Mouse (Mus musculus): Measurements from ENCODE around the gene Pip5k1b. TPM values are rescaled to one million over a fixed set of nuclear protein-coding genes. Genes with fewer than 3 reads are reported as not detected.

Gene Pip5k1b
- total RNA-seq, 1 experiment from 2014 or later = 13.7 TPM

DNA sequence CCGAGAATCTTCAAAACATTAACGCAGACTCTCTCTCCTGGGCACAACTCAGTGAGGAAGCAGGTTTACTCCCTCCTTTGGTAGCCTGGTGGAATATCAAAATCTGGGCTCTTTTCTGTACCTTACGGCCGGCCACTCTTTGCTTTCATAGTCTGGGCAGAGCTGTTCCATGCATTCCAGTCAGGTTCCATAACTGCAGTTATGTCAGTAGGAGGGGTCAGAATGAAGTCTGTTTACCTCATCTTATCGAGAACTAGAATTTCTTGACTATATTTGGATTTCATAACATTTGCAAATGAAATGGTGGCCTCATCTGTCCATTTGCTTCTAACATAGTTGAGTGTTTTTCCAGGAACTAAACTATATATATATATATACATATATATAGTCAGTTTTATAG lies 55.2 kb downstream of the Pip5k1b start:
- no peak for ATAC-seq (replicated peaks in 1 of 2; ENCODE audit: insufficient read depth in 1 of 2, low FRiP score in 2 of 2, low TSS enrichment in 1 of 2, low read depth in 1 of 2, poor library complexity in 2 of 2, severe bottlenecking in 2 of 2)

DNA sequence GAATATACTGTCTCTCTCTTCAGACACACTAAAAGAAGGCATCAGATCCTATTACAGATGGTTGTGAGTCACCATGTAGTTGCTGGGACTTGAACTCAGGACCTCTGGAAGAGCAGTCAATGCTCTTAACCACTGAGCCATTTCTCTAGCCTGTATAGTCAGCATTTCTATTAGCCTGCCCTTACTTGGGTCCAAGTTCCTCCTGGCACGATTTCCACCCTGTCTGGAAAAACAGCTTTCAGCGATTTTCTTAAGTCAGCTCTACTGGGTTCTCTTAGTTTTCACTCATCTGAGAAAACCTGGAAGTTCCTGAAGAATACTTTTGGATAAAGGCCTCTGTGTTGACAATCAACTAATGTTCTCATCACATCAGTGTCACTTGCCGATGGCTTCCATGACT lies 56.4 kb downstream of the Pip5k1b start:
- ATAC-seq (replicated peaks in 1 of 2; ENCODE audit: insufficient read depth in 1 of 2, low FRiP score in 2 of 2, low TSS enrichment in 1 of 2, low read depth in 1 of 2, poor library complexity in 2 of 2, severe bottlenecking in 2 of 2) = no peak

DNA sequence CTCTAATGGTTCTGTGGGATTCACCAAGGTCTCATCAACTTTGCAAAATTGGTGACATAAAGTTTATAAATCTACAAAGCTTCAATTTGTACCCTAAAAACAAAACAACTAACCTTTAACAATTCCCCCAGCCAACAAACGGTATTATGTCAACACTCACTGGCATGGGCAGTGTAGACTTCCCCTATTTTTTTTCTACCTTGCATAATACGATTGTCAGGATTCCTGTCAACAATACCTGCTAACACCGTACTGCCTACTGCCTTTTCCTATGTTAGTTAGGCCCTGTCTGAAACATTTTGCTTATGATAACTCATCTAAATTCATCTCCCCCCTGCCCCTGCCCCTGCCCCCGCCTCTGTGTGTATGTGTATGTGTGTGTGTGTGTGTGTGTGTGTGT lies 61.8 kb downstream of the Pip5k1b start:
- peak; percentile 71 to 72; a peak in 2 of 4 replicates for ATAC-seq (replicated peaks in 1 of 2; ENCODE audit: insufficient read depth in 1 of 2, low FRiP score in 2 of 2, low TSS enrichment in 1 of 2, low read depth in 1 of 2, poor library complexity in 2 of 2, severe bottlenecking in 2 of 2)

DNA sequence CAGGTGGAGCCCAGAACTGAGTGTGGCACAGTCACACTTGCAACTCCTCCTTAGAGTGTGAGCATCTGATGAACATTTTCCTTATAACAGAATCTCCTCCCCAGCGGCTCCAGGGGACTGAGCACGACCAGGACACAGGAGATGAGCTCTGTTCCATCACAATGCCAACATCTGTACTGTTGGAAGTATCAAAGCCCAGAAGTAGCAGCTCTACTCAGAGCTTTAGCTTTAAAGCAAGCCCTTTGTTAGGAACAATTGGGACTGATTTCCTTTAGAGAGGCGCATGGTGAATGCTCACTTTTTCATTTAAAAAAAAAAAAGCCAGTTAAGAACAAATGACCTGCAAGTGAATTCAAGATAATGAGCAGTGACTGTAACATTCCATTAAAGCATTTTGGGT lies 63.8 kb downstream of the Pip5k1b start:
- ATAC-seq (replicated peaks in 1 of 2; ENCODE audit: insufficient read depth in 1 of 2, low FRiP score in 2 of 2, low TSS enrichment in 1 of 2, low read depth in 1 of 2, poor library complexity in 2 of 2, severe bottlenecking in 2 of 2) = no peak

DNA sequence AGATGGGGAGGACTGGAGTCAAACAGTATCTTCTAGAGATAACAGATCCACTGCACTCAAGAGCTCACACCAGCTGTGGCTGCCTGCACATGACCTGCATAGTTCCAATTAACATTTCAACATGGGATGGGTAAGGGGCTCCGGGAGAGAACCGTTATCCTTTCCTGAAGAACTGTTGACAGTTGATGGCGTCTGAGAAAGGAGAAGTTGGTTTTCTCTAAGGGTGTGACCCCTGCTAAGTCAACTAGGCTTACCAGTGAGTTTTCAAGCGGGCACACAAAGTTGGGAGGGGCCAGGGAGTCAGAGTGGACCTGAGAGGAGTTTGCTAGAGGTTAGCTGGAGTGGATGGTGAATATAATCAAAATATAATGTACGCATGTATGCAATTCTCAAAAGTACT lies 65.4 kb downstream of the Pip5k1b start:
- ATAC-seq (replicated peaks in 1 of 2; ENCODE audit: insufficient read depth in 1 of 2, low FRiP score in 2 of 2, low TSS enrichment in 1 of 2, low read depth in 1 of 2, poor library complexity in 2 of 2, severe bottlenecking in 2 of 2) = no peak

DNA sequence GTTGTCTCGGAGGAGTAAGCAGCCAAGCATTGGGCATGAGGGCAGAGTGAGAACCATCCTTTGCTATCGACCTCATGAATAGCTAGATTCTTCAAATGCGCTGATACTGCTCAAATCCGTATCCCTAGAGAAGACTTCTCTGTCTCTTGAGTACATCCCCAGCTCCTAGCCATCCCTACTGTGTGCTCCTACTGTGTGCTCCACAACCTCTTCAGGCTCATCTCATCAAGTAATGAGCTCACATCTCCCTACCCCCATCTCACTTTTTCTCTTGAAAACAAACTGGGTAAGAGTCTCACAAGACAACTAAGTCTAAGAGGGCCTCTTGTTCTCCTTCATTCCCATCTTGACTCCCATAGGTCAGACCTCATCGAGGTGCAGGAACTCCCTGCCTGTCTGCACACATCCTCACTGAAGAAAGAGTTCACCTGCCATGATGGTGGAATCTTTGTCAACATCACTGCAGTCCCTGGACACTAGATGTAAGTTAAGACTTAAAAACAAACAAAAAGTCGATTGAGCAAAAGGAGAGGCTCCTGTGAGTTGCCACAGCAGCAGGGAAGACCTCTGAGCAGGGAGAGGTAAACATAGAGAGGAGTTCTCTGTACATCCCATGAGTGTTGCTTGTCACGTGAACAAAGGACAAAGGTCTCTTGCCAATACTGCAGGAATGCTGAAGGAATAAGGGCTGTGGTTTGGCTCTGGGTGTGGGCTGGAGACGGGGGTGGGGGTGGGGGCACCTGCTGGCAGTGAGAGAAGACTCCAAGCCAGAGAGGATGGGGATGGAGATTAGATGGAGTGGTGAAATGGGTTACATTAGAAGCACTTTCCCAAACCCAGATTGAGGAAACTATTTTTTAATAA lies 69.0 kb downstream of the Pip5k1b start:
- no peak for ATAC-seq (replicated peaks in 1 of 2; ENCODE audit: insufficient read depth in 1 of 2, low FRiP score in 2 of 2, low TSS enrichment in 1 of 2, low read depth in 1 of 2, poor library complexity in 2 of 2, severe bottlenecking in 2 of 2)

DNA sequence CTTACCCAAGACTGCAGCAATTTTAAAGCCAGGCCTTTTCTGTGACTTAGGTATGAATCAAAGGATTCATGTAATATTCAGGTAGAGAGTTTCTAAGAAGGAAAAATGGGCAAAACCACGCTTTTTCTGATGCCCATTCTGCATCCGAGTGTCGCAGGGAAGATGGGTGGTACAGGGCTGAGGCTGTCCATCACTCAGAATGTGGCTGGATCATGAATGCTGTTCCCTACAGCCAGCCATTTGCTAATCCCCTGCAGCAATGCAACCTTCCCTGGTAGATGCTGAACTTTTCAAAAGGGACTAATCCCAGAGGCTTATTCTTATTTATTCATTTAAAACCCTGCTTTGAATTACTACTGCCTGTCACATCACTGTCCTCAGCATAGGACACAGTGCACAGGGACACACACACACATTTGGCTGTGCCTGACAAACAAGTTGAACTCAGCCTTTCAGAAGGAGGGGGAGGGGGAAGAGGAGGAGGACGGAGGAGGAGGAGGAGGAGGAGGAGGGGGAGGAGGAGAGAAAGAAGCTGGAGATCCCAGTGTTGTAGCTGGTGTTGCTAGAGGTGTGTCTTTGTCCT lies 71.0 kb downstream of the Pip5k1b start:
- no peak for ATAC-seq (replicated peaks in 1 of 2; ENCODE audit: insufficient read depth in 1 of 2, low FRiP score in 2 of 2, low TSS enrichment in 1 of 2, low read depth in 1 of 2, poor library complexity in 2 of 2, severe bottlenecking in 2 of 2)

DNA sequence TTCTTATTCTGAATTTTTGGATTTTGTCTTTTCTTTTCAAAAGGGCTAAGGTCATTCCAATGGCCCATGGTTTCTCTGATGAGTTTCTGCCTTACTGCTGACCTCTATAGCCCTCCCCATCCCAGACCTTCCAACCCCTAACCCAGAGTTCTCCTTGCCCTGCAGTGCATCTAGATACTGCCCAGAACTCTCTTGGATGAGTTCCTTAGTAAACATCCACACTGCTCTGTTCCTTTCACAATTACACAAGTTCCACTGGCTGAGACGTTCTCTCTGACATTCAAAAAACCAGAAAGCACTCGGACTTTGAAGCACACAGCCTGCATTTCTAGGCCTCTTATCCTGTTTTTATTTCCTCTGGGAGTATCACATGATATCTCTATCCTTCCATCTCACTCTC lies 74.8 kb downstream of the Pip5k1b start:
- ATAC-seq (replicated peaks in 1 of 2; ENCODE audit: insufficient read depth in 1 of 2, low FRiP score in 2 of 2, low TSS enrichment in 1 of 2, low read depth in 1 of 2, poor library complexity in 2 of 2, severe bottlenecking in 2 of 2) = no peak

DNA sequence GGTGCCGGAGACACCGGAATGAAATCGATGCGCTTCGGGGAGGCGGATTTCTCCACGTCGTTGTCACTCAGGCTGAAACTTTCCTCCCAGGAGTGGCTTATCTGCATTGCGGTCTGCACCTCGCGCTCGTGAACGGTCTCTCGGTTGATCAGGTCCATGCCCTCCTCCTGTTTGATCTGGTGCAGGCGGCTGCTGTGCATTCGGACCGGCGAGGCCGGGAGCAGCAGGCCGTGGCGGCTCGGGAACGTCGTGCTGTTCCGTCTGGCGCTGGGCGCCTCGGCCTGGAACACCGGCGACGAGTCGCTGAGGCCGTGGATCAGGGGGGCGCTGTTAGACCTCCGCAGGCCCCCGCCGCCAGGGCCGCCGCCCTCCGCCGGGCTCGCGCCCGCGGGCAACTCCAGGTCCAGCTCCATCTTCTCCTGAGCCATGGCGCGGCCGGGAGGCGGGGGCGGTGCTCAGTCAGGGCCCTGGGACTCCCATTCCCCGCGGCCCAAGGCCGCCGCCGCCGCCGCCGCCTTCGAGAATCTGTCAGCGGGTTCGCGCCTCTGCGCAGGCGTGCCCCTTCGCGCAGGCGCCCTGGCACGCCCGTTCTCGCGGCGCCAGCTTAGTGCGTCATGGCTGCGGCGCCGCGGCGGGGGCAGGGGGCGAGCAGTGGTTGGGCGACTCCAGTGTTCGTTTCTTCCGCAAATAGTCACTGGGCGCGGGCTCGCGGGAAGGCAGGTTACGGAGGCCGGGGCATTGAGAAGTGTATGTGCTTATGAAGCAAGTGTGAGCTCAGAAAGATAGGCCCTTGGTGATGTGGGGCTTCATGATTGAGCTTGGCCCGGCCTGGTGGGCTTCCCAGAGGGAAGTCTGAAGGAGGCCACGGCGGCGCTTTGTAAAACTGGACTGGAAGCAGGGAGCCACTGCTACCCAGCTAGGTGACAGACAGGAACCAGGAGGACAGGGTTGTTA lies 78.5 kb downstream of the Pip5k1b start, which contains the start of gene Fam122a:
Gene Fam122a (minus strand): TSS at position 428 of the 954 bp plus-strand sequence.
- ATAC-seq (replicated peaks in 1 of 2; ENCODE audit: insufficient read depth in 1 of 2, low FRiP score in 2 of 2, low TSS enrichment in 1 of 2, low read depth in 1 of 2, poor library complexity in 2 of 2, severe bottlenecking in 2 of 2) = peak; percentile 94 to 95

DNA sequence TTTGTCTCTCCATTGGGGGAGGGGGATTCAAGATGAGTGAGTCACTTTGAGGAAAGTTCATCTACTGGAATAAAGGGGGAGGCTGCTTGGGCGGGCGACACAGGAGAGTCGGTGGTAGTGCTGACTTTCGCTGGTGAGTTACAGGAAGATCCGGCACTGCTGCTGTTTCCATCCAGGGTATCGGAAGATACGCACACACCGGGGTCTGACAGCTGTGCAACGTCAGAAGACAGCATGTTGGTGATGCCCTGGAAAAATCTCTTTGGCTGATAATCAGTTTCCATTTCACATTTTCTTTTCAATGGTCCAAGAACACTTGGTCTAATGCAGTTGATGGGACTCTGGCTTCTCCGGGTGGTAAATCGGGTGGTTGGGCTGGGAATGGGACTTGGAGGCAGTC lies 79.2 kb downstream of the Pip5k1b start:
- ATAC-seq (replicated peaks in 1 of 2; ENCODE audit: insufficient read depth in 1 of 2, low FRiP score in 2 of 2, low TSS enrichment in 1 of 2, low read depth in 1 of 2, poor library complexity in 2 of 2, severe bottlenecking in 2 of 2) = peak; percentile 33 to 49; a peak in 2 of 4 replicates

DNA sequence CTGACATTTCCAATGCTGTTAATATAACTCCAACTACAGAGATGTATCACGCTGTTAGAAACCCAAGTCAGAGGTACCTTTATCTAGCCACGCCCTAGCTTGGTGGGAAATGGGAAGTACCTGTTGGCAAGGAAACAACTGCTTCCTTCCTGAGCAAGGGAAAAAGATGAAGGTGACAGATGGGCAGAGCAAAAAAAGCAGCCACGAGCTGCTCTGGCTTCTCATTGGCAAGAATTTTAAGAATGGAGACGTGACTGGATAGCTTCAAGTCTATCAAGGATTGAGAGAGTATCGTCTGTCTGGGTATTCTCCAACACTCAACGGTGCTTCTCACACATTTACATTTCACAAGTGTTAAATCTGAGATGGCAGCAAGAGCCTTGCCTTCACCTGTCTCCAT lies 80.4 kb downstream of the Pip5k1b start:
- no peak for ATAC-seq (replicated peaks in 1 of 2; ENCODE audit: insufficient read depth in 1 of 2, low FRiP score in 2 of 2, low TSS enrichment in 1 of 2, low read depth in 1 of 2, poor library complexity in 2 of 2, severe bottlenecking in 2 of 2)

DNA sequence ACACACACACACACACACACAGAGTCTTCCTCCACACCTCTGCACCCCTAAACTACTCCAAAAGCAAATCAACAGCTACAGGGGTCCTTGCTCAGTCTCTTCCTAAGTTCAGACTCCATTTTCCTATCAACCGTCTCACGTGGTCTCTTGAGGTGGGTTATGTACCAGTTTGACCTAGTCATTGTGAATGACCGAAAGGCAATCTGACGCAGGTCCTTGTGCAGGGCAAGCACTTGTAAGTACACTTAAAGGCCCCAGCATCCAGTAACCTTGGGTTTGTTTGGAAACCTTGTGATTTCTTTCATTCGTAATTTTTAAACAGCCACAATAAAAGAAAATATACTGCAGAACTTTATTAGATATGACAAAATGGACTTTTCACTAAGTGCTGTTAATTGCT lies 83.2 kb downstream of the Pip5k1b start:
- ATAC-seq (replicated peaks in 1 of 2; ENCODE audit: insufficient read depth in 1 of 2, low FRiP score in 2 of 2, low TSS enrichment in 1 of 2, low read depth in 1 of 2, poor library complexity in 2 of 2, severe bottlenecking in 2 of 2) = no peak

DNA sequence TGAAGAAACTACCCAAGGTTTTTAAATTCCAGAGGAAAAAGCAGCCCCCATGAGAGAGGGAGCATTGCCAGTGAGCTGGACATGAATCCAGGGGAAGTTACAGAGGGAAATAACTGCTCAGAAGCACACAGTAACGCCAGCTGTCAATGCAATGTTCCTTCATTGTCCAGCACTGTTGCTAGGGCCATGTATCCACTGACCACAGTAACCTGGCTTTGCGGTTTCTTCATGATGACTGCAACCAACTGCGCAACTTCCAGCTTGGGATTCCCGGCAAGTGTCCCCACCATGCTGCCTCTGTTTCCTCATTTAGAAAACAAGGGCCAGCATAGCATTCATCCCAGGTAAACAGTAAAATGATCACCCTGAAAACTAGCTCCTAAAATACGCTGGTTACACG lies 84.1 kb downstream of the Pip5k1b start:
- ATAC-seq (replicated peaks in 1 of 2; ENCODE audit: insufficient read depth in 1 of 2, low FRiP score in 2 of 2, low TSS enrichment in 1 of 2, low read depth in 1 of 2, poor library complexity in 2 of 2, severe bottlenecking in 2 of 2) = peak; percentile 32; a peak in 2 of 4 replicates

DNA sequence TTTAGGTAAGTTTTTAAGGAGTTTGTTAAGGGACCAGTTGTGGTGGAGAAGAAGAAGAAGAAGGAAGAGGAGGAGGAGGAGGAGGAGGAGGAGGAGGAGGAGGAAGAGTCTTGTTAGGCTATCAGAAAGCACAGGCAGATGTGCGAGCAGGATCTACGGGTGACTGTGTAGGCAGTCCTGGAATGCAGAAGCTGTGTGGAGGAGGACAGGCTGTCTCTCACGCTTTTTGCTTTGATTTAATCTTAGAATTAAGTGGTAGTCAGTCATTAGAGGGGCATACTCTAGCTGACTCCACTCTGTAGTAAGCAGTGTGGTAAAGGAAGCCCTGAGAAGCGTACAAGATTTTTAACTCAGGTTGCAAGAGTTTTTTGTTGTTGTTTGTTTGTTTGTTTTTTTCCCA lies 86.5 kb downstream of the Pip5k1b start:
- no peak for ATAC-seq (replicated peaks in 1 of 2; ENCODE audit: insufficient read depth in 1 of 2, low FRiP score in 2 of 2, low TSS enrichment in 1 of 2, low read depth in 1 of 2, poor library complexity in 2 of 2, severe bottlenecking in 2 of 2)

DNA sequence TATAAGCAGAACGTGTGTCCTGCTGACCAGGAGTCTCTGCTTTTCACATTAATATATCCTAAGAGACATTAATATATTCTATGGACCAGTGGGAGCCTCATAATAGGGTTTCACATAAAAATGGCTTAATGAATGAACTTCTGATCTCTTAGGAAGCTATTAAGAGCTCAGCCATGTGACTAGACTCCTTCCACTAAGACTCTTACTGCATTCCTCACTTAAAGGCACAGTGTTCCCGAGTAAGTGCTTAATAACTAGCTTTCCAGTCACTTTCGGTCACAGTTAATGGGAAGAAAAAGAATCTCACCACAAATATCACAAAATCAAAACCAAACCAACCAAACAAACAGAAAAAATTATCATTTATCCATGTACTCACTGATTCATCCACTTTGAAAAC lies 87.1 kb downstream of the Pip5k1b start:
- no peak for ATAC-seq (replicated peaks in 1 of 2; ENCODE audit: insufficient read depth in 1 of 2, low FRiP score in 2 of 2, low TSS enrichment in 1 of 2, low read depth in 1 of 2, poor library complexity in 2 of 2, severe bottlenecking in 2 of 2)

DNA sequence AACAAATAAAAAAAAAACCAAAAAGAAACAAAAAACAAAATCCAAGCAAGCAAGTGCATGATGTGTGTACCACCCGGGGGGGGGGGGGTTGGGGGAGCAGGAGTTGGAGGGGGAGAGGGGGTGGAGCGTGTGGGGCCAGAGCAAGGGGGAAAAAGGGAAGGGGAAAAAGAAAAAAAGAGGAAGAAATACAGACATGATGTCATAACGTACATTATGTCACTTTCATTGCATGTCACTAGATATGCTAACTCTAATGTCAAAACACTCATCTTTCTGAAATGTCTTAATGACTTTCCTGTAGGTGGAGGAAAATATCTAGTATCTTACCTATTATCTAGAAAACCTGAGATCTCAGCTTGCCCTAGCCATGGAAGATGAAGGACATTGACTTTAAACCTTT lies 92.7 kb downstream of the Pip5k1b start:
- ATAC-seq (replicated peaks in 1 of 2; ENCODE audit: insufficient read depth in 1 of 2, low FRiP score in 2 of 2, low TSS enrichment in 1 of 2, low read depth in 1 of 2, poor library complexity in 2 of 2, severe bottlenecking in 2 of 2) = no peak; a peak in 1 of 4 replicates

DNA sequence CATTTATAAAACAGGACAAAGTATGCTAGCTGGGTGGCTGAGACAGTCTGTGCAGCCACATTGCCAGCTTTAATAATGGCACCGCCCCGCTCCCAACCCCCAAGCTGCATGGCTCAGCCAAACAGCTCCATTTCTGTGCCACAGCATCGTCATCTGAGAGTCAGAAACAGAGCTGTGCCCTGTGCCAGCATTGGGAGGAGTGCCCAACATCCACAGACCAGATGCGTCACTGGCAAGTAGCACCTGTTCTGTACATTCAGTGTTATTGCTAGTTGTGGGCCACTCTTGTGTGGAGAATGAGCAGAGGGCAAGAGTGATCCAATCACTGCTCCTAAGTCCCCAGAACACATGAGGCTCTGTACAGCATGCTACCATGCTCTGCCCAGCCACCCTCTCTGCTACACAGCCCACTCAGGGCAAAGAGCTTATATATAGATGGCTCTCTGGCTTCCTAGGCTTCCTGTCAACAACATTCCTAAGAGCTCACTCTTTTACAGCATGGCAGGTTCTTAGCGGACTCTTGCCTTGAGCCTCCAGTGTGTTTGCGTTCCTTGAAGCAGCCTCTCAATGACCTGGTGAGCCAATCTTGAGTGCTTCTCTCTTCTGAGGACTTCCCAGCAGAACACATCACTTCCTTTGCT lies 99.0 kb downstream of the Pip5k1b start:
- no peak for ATAC-seq (replicated peaks in 1 of 2; ENCODE audit: insufficient read depth in 1 of 2, low FRiP score in 2 of 2, low TSS enrichment in 1 of 2, low read depth in 1 of 2, poor library complexity in 2 of 2, severe bottlenecking in 2 of 2)
